ENCODE assay signal across 8 mouse cellular contexts in genomic region chr1:187215181-187216116, GRCm38 (mm10). TPM values are rescaled to one million over a fixed set of nuclear protein-coding genes. Genes with fewer than 3 reads are reported as not detected.
DNase-seq lines count a peak whose midpoint lies in the region; ATAC-seq and TF ChIP-seq lines count a peak whose summit lies in the region.

Gene Spata17, minus strand, starts transcription at chr1:187215465.
Gene Gpatch2, plus strand, starts transcription at chr1:187215508.

- no peaks in the 10 kb centered on the region for H3K27me3 ChIP-seq in cerebellum, adult 2 months (ENCODE audit: control insufficient read depth, insufficient read depth, low read length)
- H3K27me3 ChIP-seq in lung, postnatal 0 days (replicated peaks; ENCODE audit: insufficient read depth, low read length): no peaks in the 10 kb centered on the region

- TF ChIP-seq EP300 in lung, postnatal 0 days (IDR thresholded peaks at IDR 0.05): peak; percentile 78

- no peaks in the 10 kb centered on the region for H3K9me3 ChIP-seq in lung, postnatal 0 days (ENCODE audit: low read length)

- no peaks in the 10 kb centered on the region for H3K4me1 ChIP-seq in cerebellum, adult 2 months (ENCODE audit: control insufficient read depth, insufficient read depth, low read length)
- no peaks in the 10 kb centered on the region for H3K4me1 ChIP-seq in lung, postnatal 0 days (ENCODE audit: insufficient read depth, low read depth, low read length)

- WGBS in cerebellum, adult 2 months: 1% methylated on average over 58 of the region's 58 CpGs
- under 1% methylated on average over 58 of the region's 58 CpGs for WGBS in lung, postnatal 0 days

- H3K4me3 ChIP-seq in cerebellum, adult 2 months (replicated peaks; ENCODE audit: insufficient read depth, low read depth, low read length): peak within 1 kb of the TSS; percentile 96
- peak within 1 kb of the TSS; percentile 89 for H3K4me3 ChIP-seq in lung, postnatal 0 days (ENCODE audit: low read depth, low read length)

- no peak for TF ChIP-seq CTCF in cerebellum, adult 2 months (IDR thresholded peaks at IDR 0.05; ENCODE audit: borderline replicate concordance, insufficient read depth, low read depth, low read length)
- no peak for TF ChIP-seq CTCF in lung, postnatal 0 days (IDR thresholded peaks at IDR 0.05)

- no peaks in the 10 kb centered on the region for H3K36me3 ChIP-seq in lung, postnatal 0 days (ENCODE audit: insufficient read depth, low read length)

- ATAC-seq in hematopoietic stem cell, adult 5-6 weeks (replicated peaks in 1 of 2; ENCODE audit: insufficient read depth in 1 of 2, low FRiP score in 2 of 2, low TSS enrichment in 1 of 2, low read depth in 1 of 2, poor library complexity in 2 of 2, severe bottlenecking in 2 of 2): peak; percentile 87 to 91
- ATAC-seq in lung, postnatal 0 days: peak; percentile 96

- DNase-seq in MEL-GATA-1-ER (ENCODE audit: extremely low read depth, low read depth): peak; percentile 71
- DNase-seq in cerebellum, adult 2 months: peak; percentile 81 to 84
- DNase-seq in forelimb bud, embryonic 11.5 days (ENCODE audit: low read depth, low spot score): peak; percentile 84
- DNase-seq in layer of hippocampus, adult 9-11 months: peak; percentile 59
- peak; percentile 94 for DNase-seq in lung, postnatal 0 days (ENCODE audit: low spot score)
- DNase-seq in ovary, postnatal 14 days (ENCODE audit: low spot score): peak; percentile 68
- DNase-seq in thymus, postnatal 14 days: peak; percentile 71

- H3K4me2 ChIP-seq in lung, postnatal 0 days (replicated peaks; ENCODE audit: low read depth, low read length): peak within 1 kb of the TSS; percentile 68

- H3K27ac ChIP-seq in cerebellum, adult 2 months (ENCODE audit: insufficient read depth, low read length): peak within 1 kb of the TSS; percentile 77
- H3K27ac ChIP-seq in lung, postnatal 0 days (ENCODE audit: low read length): peak within 1 kb of the TSS; percentile 89

- peak; percentile 48; the same call in 1 of the 2 replicates for TF ChIP-seq POLR2A in cerebellum, adult 2 months (IDR thresholded peaks at IDR 0.05; ENCODE audit: borderline replicate concordance, insufficient read depth, low read length)

- peak within 1 kb of the TSS; percentile 95 for H3K9ac ChIP-seq in lung, postnatal 0 days (replicated peaks; ENCODE audit: low read depth)

RNA-seq across cellular contexts. Expression of gene Spata17, which starts in this region (rescaled TPM):
- 0.70 and 0.74 TPM in 2 replicates for polyA plus RNA-seq in cerebellum, adult 2 months (2012; rRNA removed)
- total RNA-seq in hematopoietic stem cell, adult 5-6 weeks (2017): not detected in 2 replicates
- polyA plus RNA-seq in lung, postnatal 0 days (2015; fragmentation: Nextera tagmentation; extraction: Ambion mirVana): 3.1 and 4.0 TPM in 2 replicates

RNA-seq across cellular contexts. Expression of gene Gpatch2, which starts in this region (rescaled TPM):
- polyA plus RNA-seq in cerebellum, adult 2 months (2012; rRNA removed): 15.4 and 17.1 TPM in 2 replicates
- total RNA-seq in hematopoietic stem cell, adult 5-6 weeks (2017): 27.2 and 39.3 TPM in 2 replicates
- polyA plus RNA-seq in lung, postnatal 0 days (2015; fragmentation: Nextera tagmentation; extraction: Ambion mirVana): 11.7 and 11.9 TPM in 2 replicates

Comparison
In these comparisons a context has a peak if more than half of its experiments do, and no peak if none do; other contexts are left out.
1. Peak in every context shown above with its lines: DNase-seq, ATAC-seq, H3K4me3 ChIP-seq and H3K27ac ChIP-seq.